Mouse (Mus musculus): ENCODE measurements at regions not wholly inside any gene's neighbourhood (a gene's known extent, or its start where the extent isn't known, plus 50 kb on each side); places are given as distances from the start of the nearest gene placed in this dataset.
"Not testable (repeated sequence)": the region's sequence is repeated elsewhere in the genome, so short reads cannot be mapped to it uniquely, and the experiment has no call there.

DNA sequence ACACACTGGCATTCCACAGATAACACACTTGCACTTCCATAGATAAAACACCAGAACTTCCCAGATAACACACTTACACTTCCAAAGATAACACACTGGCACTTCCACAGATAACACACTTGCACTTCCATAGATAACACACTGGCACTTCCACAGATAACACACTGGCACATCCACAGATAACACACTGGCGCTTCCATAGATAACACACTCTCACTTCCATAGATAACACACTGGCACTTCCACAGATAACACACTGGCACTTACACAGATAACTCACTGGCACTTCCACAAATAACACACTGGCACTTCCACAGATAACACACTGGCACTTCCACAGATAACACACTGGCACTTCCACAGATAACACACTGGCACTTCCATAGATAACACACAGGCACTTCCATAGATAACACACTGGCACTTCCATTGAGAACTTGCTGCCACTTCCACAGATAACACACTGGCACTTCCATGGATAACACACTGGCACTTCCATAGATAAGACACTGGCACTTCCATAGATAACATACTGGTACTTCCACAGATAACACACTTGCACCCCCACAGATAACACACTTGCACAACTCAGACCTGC is 170.0 kb upstream of the Afdn start:
- not testable (repeated sequence) for DNase-seq

All from lung, adult 18-20 months (tissue).